Mouse (Mus musculus): Measurements from ENCODE around the gene Lpcat2. TPM values are rescaled to one million over a fixed set of nuclear protein-coding genes. Genes with fewer than 3 reads are reported as not detected.

Lpcat2 gene
- polyA plus RNA-seq, 1 experiment = 14.2 TPM

GRCm38 (mm10) chr8:92960451-92960911, 105.3 kb downstream of the Lpcat2 start:
- Histone ChIP-seq H3K4me1 (replicated peaks; ENCODE audit: control insufficient read depth, insufficient read depth, low read length) (no peaks in the 10 kb centered on the region), H3K27me3 (ENCODE audit: control insufficient read depth, insufficient read depth, low read length) (no peaks in the 10 kb centered on the region), H3K27ac (ENCODE audit: control insufficient read depth, insufficient read depth, low read length) (no peak overlapping the region), H3K4me3 (ENCODE audit: control insufficient read depth, insufficient read depth, low read length) (no peak overlapping the region), H3K36me3 (ENCODE audit: control insufficient read depth, insufficient read depth, low read length) (no peaks in the 10 kb centered on the region)
- 4% methylated on average over 42 of the region's 42 CpGs for WGBS
- no peak for DNase-seq
- TF ChIP-seq POLR2A (IDR thresholded peaks at IDR 0.05; ENCODE audit: control insufficient read depth, extremely low read depth, insufficient read depth, low read length, poor library complexity) (no peak), CTCF (IDR thresholded peaks at IDR 0.05; ENCODE audit: borderline replicate concordance, control insufficient read depth, extremely low read depth, insufficient read depth, low read length, poor library complexity) (no peak)

GRCm38 (mm10) chr8:92961088-92961487, 105.9 kb downstream of the Lpcat2 start:
- Histone ChIP-seq H3K4me3 (ENCODE audit: control insufficient read depth, insufficient read depth, low read length) (no peak overlapping the region), H3K36me3 (ENCODE audit: control insufficient read depth, insufficient read depth, low read length) (no peaks in the 10 kb centered on the region), H3K27me3 (ENCODE audit: control insufficient read depth, insufficient read depth, low read length) (no peaks in the 10 kb centered on the region), H3K27ac (ENCODE audit: control insufficient read depth, insufficient read depth, low read length) (no peak overlapping the region), H3K4me1 (replicated peaks; ENCODE audit: control insufficient read depth, insufficient read depth, low read length) (no peaks in the 10 kb centered on the region)
- TF ChIP-seq POLR2A (IDR thresholded peaks at IDR 0.05; ENCODE audit: control insufficient read depth, extremely low read depth, insufficient read depth, low read length, poor library complexity) (no peak), CTCF (IDR thresholded peaks at IDR 0.05; ENCODE audit: borderline replicate concordance, control insufficient read depth, extremely low read depth, insufficient read depth, low read length, poor library complexity) (no peak)
- no peak for DNase-seq
- 4% methylated on average over 25 of the region's 25 CpGs for WGBS

GRCm38 (mm10) chr8:92964556-92964955, 109.4 kb downstream of the Lpcat2 start:
- TF ChIP-seq POLR2A (IDR thresholded peaks at IDR 0.05; ENCODE audit: control insufficient read depth, extremely low read depth, insufficient read depth, low read length, poor library complexity) = no peak
- no peak for TF ChIP-seq CTCF (IDR thresholded peaks at IDR 0.05; ENCODE audit: borderline replicate concordance, control insufficient read depth, extremely low read depth, insufficient read depth, low read length, poor library complexity)
- DNase-seq = no peak
- no peaks in the 10 kb centered on the region for H3K27me3 ChIP-seq (ENCODE audit: control insufficient read depth, insufficient read depth, low read length)

More at GRCm38 (mm10) chr8:92964556-92964955, 109.4 kb downstream of the Lpcat2 start:
- Histone ChIP-seq H3K4me1 (replicated peaks; ENCODE audit: control insufficient read depth, insufficient read depth, low read length) (no peaks in the 10 kb centered on the region), H3K27ac (ENCODE audit: control insufficient read depth, insufficient read depth, low read length) (no peak overlapping the region), H3K36me3 (ENCODE audit: control insufficient read depth, insufficient read depth, low read length) (no peaks in the 10 kb centered on the region), H3K4me3 (ENCODE audit: control insufficient read depth, insufficient read depth, low read length) (no peak overlapping the region)
- WGBS = 91% methylated on average over 2 of the region's 2 CpGs

Other genes starting within 250 kb of the Lpcat2 start
- 0.07 TPM in 1 of 2 replicates, not detected in the other for gene Irx6, start 181.1 kb upstream of the Lpcat2 start, polyA plus RNA-seq (2012; rRNA removed)
- gene Mmp2, start 28.0 kb upstream of the Lpcat2 start, polyA plus RNA-seq (2012; rRNA removed) = 41.5 and 55.9 TPM in 2 replicates
- gene Capns2, start 46.1 kb downstream of the Lpcat2 start, polyA plus RNA-seq (2012; rRNA removed) = 0.22 and 0.66 TPM in 2 replicates
- gene Slc6a2, start 104.7 kb downstream of the Lpcat2 start, polyA plus RNA-seq (2012; rRNA removed) = 0.18 and 0.34 TPM in 2 replicates
- gene Ces1a, start 192.9 kb downstream of the Lpcat2 start, polyA plus RNA-seq (2012; rRNA removed) = 0.15 and 0.39 TPM in 2 replicates
- 0.56 and 0.73 TPM in 2 replicates for gene Ces1b, start 224.7 kb downstream of the Lpcat2 start, polyA plus RNA-seq (2012; rRNA removed)

Measured in thymus, adult 2 months (tissue).